Mouse (Mus musculus) myocyte (in vitro differentiated cells): ENCODE measurements around the gene Rab17. TPM values are rescaled to one million over a fixed set of nuclear protein-coding genes. Genes with fewer than 3 reads are reported as not detected.

Experiments used
- H3K27me3 ChIP-seq: one replicate; pipeline ENCODE4 v1.6.1; 2011; ENCODE audit not compliant: control insufficient read depth, insufficient read depth, insufficient read length
- H3K36me3 ChIP-seq: one replicate; pipeline ENCODE4 v1.6.1; 2011; ENCODE audit not compliant: control insufficient read depth, insufficient read depth
- H3K4me2 ChIP-seq: one replicate; pipeline ENCODE4 v1.6.1; 2011; ENCODE audit warnings: low read depth, control low read depth
- H3K4me3 ChIP-seq: one replicate; pipeline ENCODE4 v1.5.1; 2011; ENCODE audit warnings: mild to moderate bottlenecking, control low read depth, moderate library complexity
- H3K79me2 ChIP-seq: one replicate; pipeline ENCODE4 v1.6.1; 2011; ENCODE audit not compliant: control insufficient read depth, insufficient read depth
- H3ac ChIP-seq: one replicate; pipeline ENCODE4 v1.6.1; 2011; ENCODE audit not compliant: control insufficient read depth, insufficient read length
- CEBPB ChIP-seq: IDR thresholded peaks from 2 replicates; pipeline ENCODE4 v1.6.1; 2011; ENCODE audit warnings: mild to moderate bottlenecking, moderate library complexity; ENCODE audit not compliant: poor library complexity, insufficient read depth, severe bottlenecking
- E2F4 ChIP-seq: IDR thresholded peaks from one replicate; pipeline ENCODE4 v1.6.1; 2011; ENCODE audit warnings: mild to moderate bottlenecking, control low read depth, moderate library complexity; ENCODE audit not compliant: insufficient read depth
- MAX ChIP-seq: IDR thresholded peaks from one replicate; pipeline ENCODE4 v1.6.1; 2011; ENCODE audit warnings: low read depth, mild to moderate bottlenecking, control low read depth
- MYOD1 ChIP-seq, 3 experiments: IDR thresholded peaks; one replicate each; pipeline ENCODE4 v1.6.1; 2011; ENCODE audit warnings: control low read depth in 2 of 3, low read depth in 2 of 3, mild to moderate bottlenecking in 2 of 3, moderate library complexity in 1 of 3; ENCODE audit not compliant: insufficient read length in 2 of 3, control insufficient read depth in 1 of 3
- MYOG ChIP-seq, 3 experiments: IDR thresholded peaks; one replicate each; pipeline ENCODE4 v1.6.1; 2011; ENCODE audit warnings: control low read depth in 2 of 3, low read depth in 2 of 3, mild to moderate bottlenecking in 2 of 3; ENCODE audit not compliant: insufficient read length in 2 of 3, control insufficient read depth in 1 of 3, insufficient read depth in 1 of 3
- POLR2A ChIP-seq: IDR thresholded peaks from one replicate; pipeline ENCODE4 v1.6.1; 2011; ENCODE audit warnings: low read depth, mild to moderate bottlenecking, control low read depth, moderate library complexity; ENCODE audit not compliant: insufficient read length
- POLR2AphosphoS2 ChIP-seq: IDR thresholded peaks from one replicate; pipeline ENCODE4 v1.6.1; 2011; ENCODE audit warnings: low read depth, control low read depth; ENCODE audit not compliant: insufficient read length
- REST ChIP-seq: IDR thresholded peaks from one replicate; pipeline ENCODE4 v1.6.1; 2011; ENCODE audit warnings: mild to moderate bottlenecking, control low read depth, moderate library complexity; ENCODE audit not compliant: insufficient read depth, insufficient read length
- SRF ChIP-seq: IDR thresholded peaks from one replicate; pipeline ENCODE4 v1.6.1; 2011; ENCODE audit warnings: low read depth; ENCODE audit not compliant: control insufficient read depth, insufficient read length
- TCF12 ChIP-seq: IDR thresholded peaks from one replicate; pipeline ENCODE4 v1.6.1; 2011; ENCODE audit warnings: mild to moderate bottlenecking, control low read depth; ENCODE audit not compliant: poor library complexity, insufficient read depth, severe bottlenecking
- TCF3 ChIP-seq: IDR thresholded peaks from one replicate; pipeline ENCODE4 v1.6.1; 2011; ENCODE audit warnings: low read depth, control low read depth; ENCODE audit not compliant: insufficient read length
- USF1 ChIP-seq: IDR thresholded peaks from one replicate; pipeline ENCODE4 v1.6.1; 2011; ENCODE audit warnings: low read depth, mild to moderate bottlenecking, control low read depth, moderate library complexity
- polyA plus RNA-seq: library from polyadenylated mRNA; unstranded; fragments of >200 nt; fragmentation: generic; extraction: Trizol; gene quantifications from one replicate; pipeline ENCODE4 v1.2.1, GENCODE M21; 2012; ENCODE audit warnings: missing spikeins

The Rab17 gene
- polyA plus RNA-seq, 1 experiment: not detected

- Histone ChIP-seq H3K27me3 (peaks cover 43% of the 10 kb centered on the region), H3K36me3 (no peaks in the 10 kb centered on the region), H3ac (no peak overlapping the region), H3K4me3 (no peak overlapping the region), H3K79me2 (no peaks in the 10 kb centered on the region), H3K4me2 (no peak overlapping the region)
- TF ChIP-seq TCF12 (no peak), POLR2A (no peak), MYOD1 (IDR thresholded peaks at IDR 0.05; ENCODE audit: control insufficient read depth in 1 of 3, insufficient read length in 2 of 3, low read depth in 2 of 3) (no peak)
Observed at GRCm38 (mm10) chr1:90962526-90962925, 6.9 kb downstream of the Rab17 start.

GRCm38 (mm10) chr1:90956245-90957096 is 13.0 kb downstream of the Rab17 start:
- Histone ChIP-seq H3K4me2 (no peak overlapping the region), H3ac (no peak overlapping the region), H3K79me2 (no peaks in the 10 kb centered on the region), H3K27me3 (peaks cover 34% of the 10 kb centered on the region), H3K36me3 (no peaks in the 10 kb centered on the region), H3K4me3 (no peak overlapping the region)
- TF ChIP-seq SRF: no peak
- TF ChIP-seq POLR2AphosphoS2: no peak
- no peak for TF ChIP-seq CEBPB
- TF ChIP-seq TCF12: no peak

GRCm38 (mm10) chr1:90953688-90954087 is 15.8 kb downstream of the Rab17 start:
- H3K79me2 ChIP-seq: no peaks in the 10 kb centered on the region
- H3K27me3 ChIP-seq: peaks cover 13% of the 10 kb centered on the region
- H3K4me2 ChIP-seq: no peak overlapping the region
- no peak for TF ChIP-seq USF1
- H3K4me3 ChIP-seq: no peak overlapping the region
- no peak overlapping the region for H3ac ChIP-seq
- no peaks in the 10 kb centered on the region for H3K36me3 ChIP-seq

- Histone ChIP-seq H3ac (no peak within 1 kb of the TSS), H3K4me3 (no peak within 1 kb of the TSS), H3K27me3 (peaks cover 5% of the 10 kb centered on the region), H3K36me3 (no peaks in the 10 kb centered on the region), H3K4me2 (no peak within 1 kb of the TSS), H3K79me2 (no peaks in the 10 kb centered on the region)
- no peak for TF ChIP-seq SRF
- TF ChIP-seq E2F4: no peak
- TF ChIP-seq MYOG (IDR thresholded peaks at IDR 0.05; ENCODE audit: control insufficient read depth in 1 of 3, insufficient read depth in 1 of 3, insufficient read length in 2 of 3, low read depth in 2 of 3): no peak
- no peak for TF ChIP-seq TCF3
- TF ChIP-seq MYOD1 (IDR thresholded peaks at IDR 0.05; ENCODE audit: control insufficient read depth in 1 of 3, insufficient read length in 2 of 3, low read depth in 2 of 3): no peak
- TF ChIP-seq USF1: no peak
- no peak for TF ChIP-seq CEBPB
- no peak for TF ChIP-seq REST
- TF ChIP-seq MAX: no peak
- TF ChIP-seq TCF12: no peak
- TF ChIP-seq POLR2AphosphoS2: no peak
- TF ChIP-seq POLR2A: no peak
Observed at GRCm38 (mm10) chr1:90952808-90953207, 16.7 kb downstream of the Rab17 start, which contains the start of gene Prlh. Gene Prlh (plus strand): TSS chr1:90953108.

GRCm38 (mm10) chr1:90951670-90952069 is 17.8 kb downstream of the Rab17 start:
- Histone ChIP-seq H3K4me2 (no peak overlapping the region), H3K27me3 (peaks cover 5% of the 10 kb centered on the region), H3K36me3 (no peaks in the 10 kb centered on the region), H3K79me2 (no peaks in the 10 kb centered on the region), H3K4me3 (no peak overlapping the region), H3ac (no peak overlapping the region)
- TF ChIP-seq MYOD1 (IDR thresholded peaks at IDR 0.05; ENCODE audit: control insufficient read depth in 1 of 3, insufficient read length in 2 of 3, low read depth in 2 of 3) (no peak), USF1 (no peak), TCF3 (no peak), MAX (no peak)

GRCm38 (mm10) chr1:90949309-90949708 is 20.2 kb downstream of the Rab17 start:
- no peak overlapping the region for H3ac ChIP-seq
- H3K4me3 ChIP-seq: no peak overlapping the region
- H3K27me3 ChIP-seq: peaks cover 5% of the 10 kb centered on the region
- H3K36me3 ChIP-seq: no peaks in the 10 kb centered on the region
- no peaks in the 10 kb centered on the region for H3K79me2 ChIP-seq
- H3K4me2 ChIP-seq: no peak overlapping the region
- TF ChIP-seq POLR2A (no peak), CEBPB (no peak), TCF12 (no peak), USF1 (no peak), MYOD1 (IDR thresholded peaks at IDR 0.05; ENCODE audit: control insufficient read depth in 1 of 3, insufficient read length in 2 of 3, low read depth in 2 of 3) (no peak), SRF (no peak), E2F4 (no peak), TCF3 (no peak), MYOG (IDR thresholded peaks at IDR 0.05; ENCODE audit: control insufficient read depth in 1 of 3, insufficient read depth in 1 of 3, insufficient read length in 2 of 3, low read depth in 2 of 3) (no peak), MAX (no peak), POLR2AphosphoS2 (no peak), REST (no peak)
